In the genomic region with DNA sequence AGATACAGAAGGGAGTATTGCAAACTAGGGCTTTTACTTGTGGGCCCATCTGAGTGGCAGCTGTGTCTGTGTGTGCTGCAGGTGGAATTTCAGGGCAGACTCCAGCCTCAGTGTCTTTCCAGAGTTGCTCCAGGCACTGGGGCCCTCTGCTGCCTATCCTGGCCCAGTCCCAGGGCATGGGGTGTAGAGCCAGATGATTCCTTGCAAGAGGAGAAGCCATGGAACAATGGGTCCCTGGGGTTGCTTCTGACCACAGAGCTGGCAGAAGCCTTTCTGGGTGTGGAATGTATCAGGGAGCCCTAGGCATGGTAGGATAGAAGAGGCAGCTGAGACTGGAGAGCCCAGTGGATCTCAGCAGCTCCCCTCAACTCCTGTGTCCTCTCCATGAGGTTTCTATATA, we compare ENCODE assay signal across 18 mouse cellular contexts. TPM values are rescaled to one million over a fixed set of nuclear protein-coding genes. Genes with fewer than 3 reads are reported as not detected.
A peak's percentile ranks its signal among the peaks of the same experiment; 100 is the strongest.
DNase-seq lines count a peak whose midpoint lies in the region; ATAC-seq and TF ChIP-seq lines count a peak whose summit lies in the region.
"Had no signal": no experiment of that assay in that cellular context is flagged by ENCODE, and none has a peak within 500 bp of the region (broad histone marks: within the 10 kb centered on the region; RNA-seq: fewer than 3 reads in every experiment).

No protein-coding gene starts in this region.

- peak; percentile 75 for DNase-seq in adrenal gland, postnatal 14 days
- DNase-seq in adrenal gland, adult 18-20 months (ENCODE audit: low spot score in 2 of 2): no peak
- no peak for DNase-seq in lung, postnatal 36 days
- DNase-seq in gastrocnemius, adult 2 months: peak; percentile 80
- DNase-seq in skeletal muscle tissue, adult 2 months (ENCODE audit: low read depth, low spot score): peak; percentile 63
- no peak for DNase-seq in layer of hippocampus, adult 8-10 months (ENCODE audit: low spot score in 2 of 2)
- no peak for DNase-seq in layer of hippocampus, adult 2 months (ENCODE audit: low spot score in 2 of 2)
- DNase-seq: B cell, adult 2 months; cerebellum, adult 9-11 months; kidney, adult 9 months; liver; retina, postnatal 1 day had no signal

- peaks cover 12% of the 10 kb centered on the region for H3K4me1 ChIP-seq in lung, embryonic 16.5 days (replicated peaks; ENCODE audit: control insufficient read depth, insufficient read depth, low read length)

- H3K27me3 ChIP-seq in lung, embryonic 16.5 days (ENCODE audit: control insufficient read depth, insufficient read depth, low read depth, low read length): no peaks in the 10 kb centered on the region

- H3K4me2 ChIP-seq in lung, embryonic 16.5 days (ENCODE audit: low read depth, low read length): no peak overlapping the region

- H3K9ac ChIP-seq in lung, embryonic 16.5 days (ENCODE audit: low read length): 0 out of 2 replicates have a peak overlapping the region, but pooled peaks have one; percentile 22

- ATAC-seq in lung, embryonic 16.5 days (ENCODE audit: low read depth): no peak

- intact Hi-C loops in gastrocnemius, adult 2 months (cut with DNase I): loop anchor here (10.0 kb wide), 1 partner anchor 196 kb away; no protein-coding TSS in a partner anchor

- H3K27ac ChIP-seq in lung, embryonic 16.5 days (ENCODE audit: low read length): no peak overlapping the region
- H3K27ac ChIP-seq in gastrocnemius, adult 2 months: peak overlapping the region; percentile 57
- H3K27ac ChIP-seq in layer of hippocampus, adult 2 months: no peak overlapping the region; the same call in 1 of the 2 replicates

- H3K36me3 ChIP-seq in lung, embryonic 16.5 days (ENCODE audit: control insufficient read depth, insufficient read depth, low read length): no peaks in the 10 kb centered on the region

- H3K9me3 ChIP-seq in lung, embryonic 16.5 days (ENCODE audit: control insufficient read depth, low read length): no peaks in the 10 kb centered on the region

- no peak overlapping the region for H3K4me3 ChIP-seq in lung, embryonic 16.5 days (ENCODE audit: low read length)
- no peak overlapping the region for H3K4me3 ChIP-seq in gastrocnemius, adult 2 months
- no peak overlapping the region for H3K4me3 ChIP-seq in layer of hippocampus, adult 2 months

- no peak for TF ChIP-seq CTCF in gastrocnemius, adult 2 months (IDR thresholded peaks at IDR 0.05)
- no peak for TF ChIP-seq CTCF in layer of hippocampus, adult 2 months (conservative IDR thresholded peaks at IDR 0.05)

RNA-seq across cellular contexts. Expression of gene Kdm4b, which starts 5.4 kb away (rescaled TPM):
- total RNA-seq in adrenal gland, postnatal 14 days (2021): 40.1 and 46.2 TPM in 2 replicates
- total RNA-seq in adrenal gland, adult 18-20 months (2021): 10 to 100 TPM; 31.9 to 39.9 TPM
- 26.6 and 28.4 TPM in 2 replicates for polyA plus RNA-seq in lung, embryonic 16.5 days (2015; fragmentation: Nextera tagmentation; extraction: Ambion mirVana)
- 10 to 100 TPM; 25.6 to 27.3 TPM for total RNA-seq in gastrocnemius, adult 2 months (2021)
- 10 to 100 TPM; 66.8 to 85.2 (median 76.9) TPM for total RNA-seq in layer of hippocampus, adult 8-10 months (2022)
- 10 to 100 TPM; 87.8 to 96.3 TPM for total RNA-seq in layer of hippocampus, adult 2 months (2021)

RNA-seq across cellular contexts. Expression of gene Uhrf1, which starts 28.1 kb away (rescaled TPM):
- total RNA-seq in adrenal gland, postnatal 14 days (2021): 25.6 and 29.3 TPM in 2 replicates
- 1 to 10 TPM; 1.8 to 3.1 TPM for total RNA-seq in adrenal gland, adult 18-20 months (2021)
- polyA plus RNA-seq in lung, embryonic 16.5 days (2015; fragmentation: Nextera tagmentation; extraction: Ambion mirVana): 124 and 130 TPM in 2 replicates
- total RNA-seq in gastrocnemius, adult 2 months (2021): 1 to 10 TPM; 1.3 to 2.1 TPM
- total RNA-seq in layer of hippocampus, adult 8-10 months (2022): 1 to 10 TPM in 3 of 4 experiments, under 1 TPM in 1; 0.77 to 2.5 (median 1.6) TPM
- 1 to 10 TPM; 1.7 to 2.1 TPM for total RNA-seq in layer of hippocampus, adult 2 months (2021)

RNA-seq across cellular contexts. Expression of gene Arrdc5, which starts 31.2 kb away (rescaled TPM):
- total RNA-seq in adrenal gland, postnatal 14 days (2021): not detected in 2 replicates
- not detected for total RNA-seq in adrenal gland, adult 18-20 months (2021)
- polyA plus RNA-seq in lung, embryonic 16.5 days (2015; fragmentation: Nextera tagmentation; extraction: Ambion mirVana): not detected in 2 replicates
- not detected for total RNA-seq in gastrocnemius, adult 2 months (2021)
- total RNA-seq in layer of hippocampus, adult 8-10 months (2022): not detected
- total RNA-seq in layer of hippocampus, adult 2 months (2021): not detected
- total RNA-seq: hematopoietic stem cell, adult 5-6 weeks; layer of hippocampus, postnatal 14 days; MEL; monocyte, adult 5-6 weeks had no signal
- polyA plus RNA-seq: urinary bladder, adult 2 months had no signal

RNA-seq across cellular contexts. Expression of gene Plin3, which starts 38.6 kb away (rescaled TPM):
- total RNA-seq in adrenal gland, postnatal 14 days (2021): 76.9 and 106 TPM in 2 replicates
- 10 to 100 TPM; 66.0 to 84.7 TPM for total RNA-seq in adrenal gland, adult 18-20 months (2021)
- polyA plus RNA-seq in lung, embryonic 16.5 days (2015; fragmentation: Nextera tagmentation; extraction: Ambion mirVana): 87.5 and 90.2 TPM in 2 replicates
- total RNA-seq in gastrocnemius, adult 2 months (2021): 10 to 100 TPM; 42.4 to 75.0 TPM
- 10 to 100 TPM; 13.2 to 22.6 (median 19.6) TPM for total RNA-seq in layer of hippocampus, adult 8-10 months (2022)
- 10 to 100 TPM; 16.8 to 17.2 TPM for total RNA-seq in layer of hippocampus, adult 2 months (2021)

RNA-seq across cellular contexts. Expression of gene Ticam1, which starts 54.7 kb away (rescaled TPM):
- 18.7 and 20.9 TPM in 2 replicates for total RNA-seq in adrenal gland, postnatal 14 days (2021)
- 10 to 100 TPM; 23.1 to 26.7 TPM for total RNA-seq in adrenal gland, adult 18-20 months (2021)
- 5.5 and 5.7 TPM in 2 replicates for polyA plus RNA-seq in lung, embryonic 16.5 days (2015; fragmentation: Nextera tagmentation; extraction: Ambion mirVana)
- total RNA-seq in gastrocnemius, adult 2 months (2021): 1 to 10 TPM; 2.7 to 3.4 TPM
- total RNA-seq in layer of hippocampus, adult 8-10 months (2022): 1 to 10 TPM; 6.8 to 8.8 (median 7.8) TPM
- 1 to 10 TPM; 6.1 to 7.1 TPM for total RNA-seq in layer of hippocampus, adult 2 months (2021)

Comparison
In these comparisons a context has a peak if more than half of its experiments do, and no peak if none do; other contexts are left out.
1. DNase-seq: peak in adrenal gland, postnatal 14 days (single experiment), gastrocnemius, adult 2 months (single experiment) and skeletal muscle tissue, adult 2 months (single experiment); none in adrenal gland, adult 18-20 months (0 of 2), lung, postnatal 36 days (single experiment), layer of hippocampus, adult 8-10 months (0 of 2) and layer of hippocampus, adult 2 months (0 of 2).